Mouse (Mus musculus) spleen, adult 2 months (tissue): ENCODE data around the gene Smok3c.
"Not testable (repeated sequence)": the region's sequence is repeated elsewhere in the genome, so short reads cannot be mapped to it uniquely, and the experiment has no call there.

Source experiments
- CTCF ChIP-seq: fragments of 200-500 bp; IDR thresholded peaks from 2 replicates; pipeline ENCODE4 v1.5.1; 2011; ENCODE audit warnings: mild to moderate bottlenecking, inconsistent platforms; ENCODE audit not compliant: insufficient read depth, insufficient read length, insufficient replicate concordance; ENCODE audit errors: extremely low read depth
- POLR2A ChIP-seq: fragments of 200-500 bp; IDR thresholded peaks from 2 replicates; pipeline ENCODE4 v1.6.1; 2011; ENCODE audit warnings: low read depth, low read length, inconsistent platforms

DNA sequence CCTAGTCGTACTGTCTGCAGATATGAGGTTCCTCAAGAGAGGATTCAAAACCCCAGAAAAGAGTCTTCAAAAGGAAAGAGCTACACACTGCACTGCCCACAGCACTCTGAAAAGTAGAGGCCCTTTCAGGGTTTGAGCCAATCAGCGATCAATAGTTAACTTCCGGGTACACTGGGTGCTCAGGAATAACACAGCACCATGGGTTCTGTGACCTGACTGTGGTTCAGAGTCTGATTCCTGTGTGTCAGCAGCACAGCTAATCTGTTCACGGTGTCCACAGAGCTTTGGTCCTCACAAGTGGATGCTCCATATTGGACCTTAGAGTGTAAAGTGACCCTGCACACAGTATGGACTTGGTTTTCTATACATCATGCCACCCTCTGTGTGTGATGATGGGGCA lies 33.4 kb upstream of the Smok3c start:
- TF ChIP-seq CTCF, POLR2A: not testable (repeated sequence)
